Mouse (Mus musculus) layer of hippocampus, adult 9-11 months (tissue): ENCODE results near the gene Mapk12.

Experiments used
- DNase-seq: peaks from one replicate; pipeline ENCODE4 v3.0.0; 2022

The Mapk12 gene

DNA sequence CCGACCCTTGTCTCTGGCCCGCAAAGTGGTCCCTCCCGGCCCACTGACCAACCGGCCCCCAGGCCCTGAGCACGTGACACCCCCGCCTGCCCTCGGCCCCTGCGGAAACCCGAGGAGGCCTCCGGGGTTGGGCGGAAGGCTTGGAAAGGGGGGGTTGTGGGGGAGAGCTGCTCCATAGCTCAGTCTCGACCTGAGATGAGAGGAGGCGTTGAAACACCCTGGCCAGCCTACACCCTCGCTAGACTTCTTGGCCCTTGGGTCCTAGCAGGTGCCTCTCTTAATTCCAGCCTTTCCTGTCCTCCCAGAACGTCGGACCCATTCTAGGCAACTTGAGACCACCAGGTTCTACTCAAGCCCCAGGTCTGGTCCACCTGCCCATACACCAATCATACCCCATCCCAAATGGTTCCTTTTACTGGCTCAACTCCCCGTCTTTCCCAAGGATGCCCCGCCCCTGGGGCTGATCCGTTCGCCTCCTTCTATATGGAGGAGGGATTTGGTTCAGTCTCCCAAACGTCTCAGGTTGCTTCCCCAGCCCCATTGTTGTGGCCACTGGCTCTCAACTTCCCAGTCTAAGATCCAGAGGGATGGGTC lies at the start of gene Mapk12:
TSS of gene Mapk12 (minus strand) at position 45 of the 594 bp plus-strand sequence.
- no peak for DNase-seq

DNA sequence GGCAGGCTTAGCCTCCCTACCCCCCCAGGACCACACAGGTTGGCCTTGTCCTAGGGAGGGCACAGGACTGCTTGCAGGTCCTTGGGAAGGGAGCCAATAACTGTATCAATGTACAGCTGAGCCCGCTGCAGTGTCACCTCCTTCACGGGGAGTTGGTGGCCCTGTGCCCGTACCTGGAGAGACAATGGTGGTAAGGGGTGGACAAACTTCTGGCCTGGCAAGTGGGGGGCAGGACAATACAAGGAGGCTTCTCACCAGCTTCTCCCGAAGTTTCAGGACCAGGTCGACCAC lies 44.4 kb upstream of the Mapk12 start:
- DNase-seq, result no peak

DNA sequence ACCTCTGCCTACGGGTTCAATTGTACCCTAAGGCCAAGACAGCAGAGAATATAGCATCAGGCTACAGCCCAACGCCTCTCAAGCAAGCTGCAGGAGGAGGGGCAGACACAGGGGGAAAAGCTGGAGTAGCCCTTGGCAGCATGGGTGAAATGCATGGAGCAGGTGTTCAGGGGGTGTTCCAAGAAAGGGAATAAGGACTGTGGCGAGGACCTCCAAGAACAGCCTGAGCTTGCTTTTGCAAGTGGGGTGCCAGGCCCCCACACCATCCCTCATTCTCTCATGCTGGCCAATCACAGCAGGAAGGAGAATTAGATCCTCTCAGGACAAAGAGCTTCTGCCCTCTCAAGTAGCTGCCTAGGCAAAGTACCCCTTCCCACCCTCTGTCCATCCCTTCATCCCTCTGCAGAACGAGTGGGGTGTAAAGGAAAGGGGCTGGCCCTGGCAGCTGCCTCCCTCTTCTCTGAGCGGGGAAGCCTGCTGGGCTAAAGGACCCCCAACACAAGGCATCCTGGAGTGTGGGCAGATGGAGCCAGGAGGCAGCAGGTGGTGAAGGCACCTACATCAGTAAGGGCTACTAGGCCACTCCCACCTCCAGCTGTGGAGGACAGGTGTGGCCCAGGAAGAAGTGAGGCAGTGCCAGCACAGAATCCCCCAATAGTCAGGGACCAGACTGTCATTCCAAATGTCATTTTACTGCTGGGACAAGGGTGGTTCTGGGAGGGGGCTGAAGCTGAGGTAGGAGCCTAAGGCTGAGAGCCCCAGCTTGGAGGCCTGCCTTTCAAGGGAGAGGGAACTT lies 43.8 kb upstream of the Mapk12 start:
- no peak for DNase-seq

DNA sequence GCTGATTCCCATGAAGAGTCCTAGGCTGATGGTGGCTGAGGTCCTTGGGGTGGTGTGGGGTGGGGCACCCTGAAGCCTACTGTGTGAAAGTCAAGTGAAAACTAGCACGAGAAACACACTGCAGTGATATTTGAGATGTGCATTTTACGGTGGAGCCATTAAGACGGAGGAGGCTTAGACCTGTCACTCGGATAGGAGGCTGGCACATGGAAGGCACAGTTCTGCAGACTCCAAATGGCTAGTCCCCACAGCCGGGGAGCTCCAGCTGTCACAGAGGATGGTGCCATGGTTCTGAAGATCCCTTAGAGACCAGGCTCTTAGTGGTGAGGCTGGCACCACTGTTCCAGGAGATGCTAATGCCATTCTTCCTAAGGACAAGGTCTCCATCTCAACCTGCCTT lies 42.3 kb upstream of the Mapk12 start:
- no peak for DNase-seq

DNA sequence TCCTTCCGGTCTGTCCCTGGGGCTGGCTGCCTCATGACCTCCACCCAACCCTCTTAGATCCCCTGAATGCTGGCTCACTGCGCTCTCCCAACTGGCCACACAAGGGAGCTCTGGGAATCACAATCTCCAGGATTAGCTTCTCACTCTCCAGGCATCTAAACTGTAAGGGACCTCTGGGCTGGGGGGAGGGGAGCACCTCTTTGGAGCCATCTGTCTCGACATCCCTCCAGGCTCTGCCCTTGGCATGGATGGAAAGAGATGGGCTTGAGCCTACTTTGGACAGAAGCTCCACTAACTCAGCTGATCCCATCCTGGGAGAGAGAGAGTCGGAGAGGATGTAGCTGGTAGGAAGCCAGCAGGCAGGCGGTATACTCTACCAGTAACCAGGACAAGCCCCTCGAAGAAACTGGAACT lies 41.8 kb upstream of the Mapk12 start:
- no peak for DNase-seq

DNA sequence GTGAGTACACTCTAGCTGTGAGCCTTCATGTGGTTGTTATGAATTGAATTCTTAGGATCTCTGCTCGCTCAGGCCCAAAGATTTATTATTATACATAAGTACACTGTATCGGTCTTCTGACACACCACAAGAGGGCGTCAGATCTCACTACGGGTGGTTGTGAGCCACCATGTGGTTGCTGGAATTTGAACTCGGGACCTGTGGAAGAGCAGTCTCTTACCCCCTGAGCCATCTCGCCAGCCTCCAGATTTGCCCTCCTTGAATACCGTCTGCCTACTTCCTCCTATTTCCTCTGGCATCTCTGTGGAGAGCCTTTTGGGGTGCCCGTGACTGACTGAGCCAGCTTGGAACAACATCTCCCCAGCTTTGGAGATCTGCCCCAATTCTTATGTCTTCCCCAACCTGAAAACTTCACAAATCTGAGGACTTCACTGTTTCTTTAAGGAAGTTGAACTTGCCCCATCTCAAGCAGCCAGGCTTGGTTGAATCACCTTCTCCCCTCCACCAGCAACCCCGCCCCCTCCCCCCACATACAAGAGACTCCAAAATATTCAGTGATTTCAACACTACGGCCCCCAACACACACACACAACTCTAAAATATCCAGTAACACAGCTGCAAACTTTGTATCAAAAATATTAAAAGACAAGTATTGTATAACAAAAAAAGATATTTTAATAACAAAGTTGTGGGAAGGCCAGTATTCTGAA lies 41.2 kb upstream of the Mapk12 start:
- DNase-seq, result no peak

DNA sequence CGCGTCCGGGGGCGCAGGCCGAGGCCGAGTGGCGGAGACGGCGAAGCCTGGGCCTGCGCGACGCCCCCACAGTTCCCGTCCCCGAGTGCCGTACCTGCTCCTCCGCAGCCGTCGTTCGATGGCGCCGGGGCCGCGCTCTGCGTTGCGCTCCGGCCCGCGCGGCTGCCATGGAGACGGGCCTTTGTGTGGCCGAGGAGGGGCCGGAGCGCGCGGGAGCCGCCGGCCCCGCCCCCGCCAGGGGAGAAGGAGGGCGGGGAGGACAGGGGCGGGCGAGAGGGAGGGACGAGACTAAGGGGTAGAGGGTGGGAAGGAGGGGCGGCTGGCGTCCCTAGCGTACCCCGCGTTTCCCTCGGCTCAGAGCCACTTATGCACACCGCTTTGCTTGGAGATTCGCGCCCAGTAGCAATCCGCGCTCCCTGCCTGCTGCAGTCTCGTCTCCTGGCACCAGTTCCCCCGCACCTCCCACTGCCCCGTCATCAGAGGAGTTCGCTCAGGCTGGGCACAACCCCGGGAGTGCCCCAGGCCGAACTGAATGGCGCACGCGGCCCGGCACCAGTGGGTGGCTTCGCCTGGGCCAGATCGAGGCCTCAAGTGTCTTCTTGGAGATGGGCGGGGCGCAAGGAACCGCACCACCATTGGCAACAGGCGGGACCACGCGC lies 40.2 kb upstream of the Mapk12 start, which contains the start of gene Plxnb2:
TSS of gene Plxnb2 (minus strand) at position 218 of the 659 bp plus-strand sequence.
- DNase-seq, result peak; percentile 84

DNA sequence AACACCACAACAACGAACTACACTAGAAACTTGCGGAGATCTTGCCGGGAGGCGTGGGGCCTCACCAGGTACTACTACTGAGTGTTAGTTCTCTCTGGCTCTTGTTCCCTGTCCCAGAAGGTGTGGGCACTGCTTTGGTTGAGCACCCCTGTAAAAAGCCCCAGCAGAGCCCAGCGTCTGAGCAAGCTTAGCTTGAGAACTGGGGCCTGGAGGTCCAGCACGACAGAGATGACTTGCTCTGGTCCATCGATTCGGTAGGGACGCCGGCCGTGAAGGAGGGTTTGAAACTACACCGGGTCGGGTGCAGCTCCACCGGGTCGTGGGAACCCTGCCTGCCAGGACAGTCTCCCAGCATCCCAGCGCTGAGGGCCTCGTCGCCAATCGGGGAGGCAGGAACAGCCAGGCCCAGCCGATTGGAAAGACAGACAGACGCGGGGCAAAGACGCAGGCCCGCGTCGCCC lies 39.6 kb upstream of the Mapk12 start:
- no peak for DNase-seq

DNA sequence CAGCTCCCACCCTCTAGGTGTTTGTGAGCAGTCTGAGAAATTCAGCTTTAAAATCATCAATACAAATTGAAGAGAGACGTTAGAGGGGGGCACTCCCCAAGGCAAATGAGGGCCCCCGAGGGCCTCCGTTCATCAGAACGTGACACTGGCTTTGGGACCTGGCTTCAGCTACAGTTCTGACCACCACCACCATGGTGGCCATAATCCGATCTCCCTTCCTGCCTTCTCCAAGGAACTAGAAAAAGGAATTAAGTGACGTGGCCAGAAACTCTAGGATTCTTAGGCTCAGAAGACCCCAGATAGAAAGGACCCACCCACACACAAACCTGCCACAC lies 39.1 kb upstream of the Mapk12 start:
- no peak for DNase-seq

DNA sequence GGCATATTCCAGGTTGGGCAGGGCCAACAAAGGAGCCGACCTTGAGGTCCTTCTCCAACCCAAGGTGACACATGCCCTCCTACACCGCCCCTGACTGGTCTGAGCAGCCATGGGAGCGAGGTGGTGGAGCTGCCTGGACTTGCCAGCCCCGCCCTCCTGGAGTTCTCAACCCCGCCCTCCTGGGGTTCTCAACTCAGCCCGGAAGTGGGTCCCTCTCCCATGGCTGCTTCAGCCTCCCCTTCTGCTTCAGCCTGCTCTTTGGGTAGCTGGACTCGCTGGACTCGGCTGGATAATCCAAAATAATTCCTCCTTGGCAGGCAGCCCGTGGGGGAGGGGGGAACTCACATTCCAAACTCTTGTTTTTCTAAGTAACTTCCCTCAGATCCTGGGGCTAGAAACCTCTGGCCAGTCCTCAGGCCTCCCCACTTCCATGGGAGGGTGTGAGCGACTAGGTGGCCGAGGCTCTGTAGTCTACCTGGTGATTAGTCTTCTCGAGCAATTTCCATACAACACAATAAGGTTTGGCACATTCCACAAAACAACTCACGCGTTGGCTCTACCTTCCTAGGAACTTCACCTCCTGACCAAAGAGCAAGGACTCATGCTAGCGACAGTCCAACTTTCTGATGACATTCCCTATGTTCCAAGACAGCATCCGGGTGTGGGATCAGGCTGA lies 38.6 kb upstream of the Mapk12 start:
- DNase-seq, result peak; percentile 73

DNA sequence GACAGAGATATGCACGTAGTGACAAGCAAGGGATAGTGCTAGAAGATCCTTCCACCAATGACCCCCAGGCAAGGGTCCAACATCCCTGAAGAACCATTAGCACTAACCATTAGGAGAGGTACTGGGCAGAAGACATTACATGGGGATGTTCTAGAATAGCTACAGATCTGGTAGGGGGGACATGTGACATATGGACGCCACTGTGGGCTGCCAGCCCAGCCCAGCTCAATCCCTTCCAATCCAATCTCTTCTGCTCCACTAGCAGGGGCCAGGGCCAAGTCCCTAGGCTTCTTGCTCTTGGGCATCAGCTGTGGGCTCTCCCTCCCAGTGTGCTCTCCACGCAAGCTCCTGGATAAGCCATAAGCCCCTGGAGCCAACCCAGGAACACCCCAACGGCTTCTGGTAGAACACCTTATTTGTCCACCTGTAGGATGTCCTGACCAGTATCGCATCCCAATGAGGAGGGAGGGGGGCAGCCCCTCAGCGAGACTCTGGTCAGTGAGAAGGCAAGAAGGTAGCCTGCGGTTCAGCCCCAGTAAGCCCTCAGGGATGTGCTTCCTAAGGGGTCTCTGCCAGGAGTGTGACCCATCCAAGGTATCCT lies 37.9 kb upstream of the Mapk12 start:
- DNase-seq, result no peak

DNA sequence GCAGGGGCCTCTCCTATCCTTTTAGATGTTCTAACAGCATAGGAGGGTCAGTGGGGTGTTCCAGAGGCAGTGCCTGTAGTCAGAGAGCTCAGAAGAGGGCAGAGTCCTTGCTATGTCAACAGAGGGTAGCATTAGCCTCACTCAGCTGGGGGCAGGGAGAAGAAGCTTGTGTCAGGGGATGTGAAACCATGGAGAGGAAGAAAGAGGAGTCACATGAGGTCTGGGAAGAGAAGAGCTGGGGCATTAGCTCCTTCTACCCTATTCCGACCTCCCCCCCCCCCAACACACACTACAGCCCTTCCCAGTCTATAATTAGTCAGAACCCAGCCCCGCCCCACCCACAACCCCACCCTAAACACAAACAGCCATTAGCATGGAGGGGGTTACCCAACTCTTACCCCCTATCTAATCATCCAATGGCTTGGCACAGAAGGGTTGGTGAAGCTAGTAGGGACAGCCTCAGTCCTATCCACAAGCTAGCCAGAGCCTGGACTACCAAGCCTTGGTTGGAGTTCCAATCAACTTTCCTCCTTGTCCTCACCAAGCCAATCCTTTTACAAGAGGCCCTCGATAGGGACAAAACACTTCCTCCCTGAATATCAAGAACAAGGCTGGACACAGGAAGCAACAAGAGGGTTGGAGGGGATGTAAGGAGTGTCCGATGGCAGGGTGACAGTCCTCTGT lies 37.2 kb upstream of the Mapk12 start:
- DNase-seq, result peak; percentile 70

DNA sequence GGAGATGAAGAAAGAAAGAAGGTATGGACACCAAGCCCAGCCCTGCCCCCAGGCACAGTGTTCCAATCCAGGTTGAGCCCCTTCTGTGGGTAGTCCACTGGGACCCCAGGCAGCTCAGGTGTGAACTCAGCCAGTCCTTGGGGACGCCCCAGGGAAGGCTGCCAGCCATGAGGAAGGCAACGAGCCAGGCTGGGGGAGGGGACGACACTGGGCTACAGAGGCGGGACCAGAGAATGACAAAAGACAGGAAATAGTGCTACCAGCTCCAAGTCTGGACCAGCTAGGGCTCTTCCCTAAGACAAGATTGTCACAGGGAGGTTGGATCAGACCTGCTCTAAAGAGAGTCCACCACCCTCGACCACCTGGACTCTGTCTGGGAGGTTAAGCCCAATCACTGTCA lies 36.6 kb upstream of the Mapk12 start:
- DNase-seq, result peak; percentile 78

DNA sequence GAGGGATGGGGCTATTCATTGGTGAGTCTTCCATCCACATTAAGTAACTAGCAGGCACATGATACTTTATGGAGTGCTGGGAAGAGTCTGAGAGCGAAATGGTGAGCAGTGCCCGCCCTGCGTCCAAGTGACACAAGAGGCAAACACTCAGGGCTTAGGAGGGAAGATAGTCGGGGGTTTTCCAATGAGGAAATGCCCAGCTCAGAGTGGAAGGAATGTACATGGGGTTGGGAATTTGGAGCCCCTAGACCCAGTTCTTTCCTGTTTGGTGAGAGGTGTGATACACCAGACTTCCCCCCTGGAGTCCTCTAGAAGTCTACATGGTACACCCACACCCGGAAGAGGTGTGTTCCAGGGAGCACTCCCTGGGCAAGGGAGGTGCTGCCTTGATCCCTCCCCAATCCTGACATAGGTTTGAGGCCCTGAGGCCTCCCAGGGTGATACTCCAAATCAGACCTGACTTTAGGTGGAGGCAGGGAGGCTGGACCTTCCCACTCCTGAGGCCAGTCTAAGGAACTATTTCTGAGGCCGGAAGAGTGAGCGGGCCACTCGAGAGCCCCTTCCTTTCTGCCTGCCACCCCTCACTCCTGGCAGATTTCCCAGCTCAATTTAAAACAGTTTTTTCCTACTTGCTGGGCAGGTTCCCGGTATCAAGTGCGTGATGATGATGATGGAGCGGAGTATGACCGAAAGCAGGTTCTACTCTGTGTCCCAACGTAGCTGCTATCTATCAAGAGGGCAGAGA lies 35.1 kb upstream of the Mapk12 start:
- no peak for DNase-seq

DNA sequence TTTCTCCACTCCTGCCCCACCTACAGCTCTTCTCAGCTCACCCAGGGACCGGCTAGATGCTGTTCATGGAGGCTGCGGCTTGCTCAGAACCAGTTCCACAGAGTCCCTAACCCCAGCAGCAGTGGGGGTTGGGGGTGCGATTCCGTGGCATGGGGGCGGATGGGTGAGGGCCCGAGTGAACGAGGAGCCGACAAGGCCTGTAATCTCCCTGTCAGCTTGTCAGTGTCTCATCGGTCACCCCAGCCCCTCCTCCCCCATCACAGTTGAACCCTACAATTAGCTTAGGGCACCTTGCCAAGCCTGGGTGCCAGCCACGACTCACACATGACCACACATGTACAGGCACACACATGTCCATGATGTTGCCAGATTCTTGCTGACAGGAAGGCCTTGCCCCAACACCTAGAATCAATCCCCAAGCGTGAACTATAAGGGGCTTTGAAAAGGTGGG lies 34.4 kb upstream of the Mapk12 start:
- no peak for DNase-seq

DNA sequence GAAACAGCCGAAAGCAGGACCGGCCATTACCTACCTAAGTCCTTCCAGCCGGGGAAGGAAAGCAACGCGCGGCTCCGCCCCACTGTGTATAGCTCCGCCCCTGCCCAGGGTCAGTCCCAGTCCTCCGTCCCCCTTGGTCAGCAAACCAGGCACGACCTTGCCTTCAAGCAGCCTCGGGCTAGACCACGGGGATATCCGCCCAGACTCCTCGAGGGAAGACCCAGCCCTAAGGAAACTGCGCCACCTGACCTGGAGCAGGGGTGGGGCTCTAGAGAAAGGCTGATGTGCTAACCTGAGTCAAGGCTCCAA lies 33.4 kb upstream of the Mapk12 start:
- DNase-seq, result peak; percentile 57

DNA sequence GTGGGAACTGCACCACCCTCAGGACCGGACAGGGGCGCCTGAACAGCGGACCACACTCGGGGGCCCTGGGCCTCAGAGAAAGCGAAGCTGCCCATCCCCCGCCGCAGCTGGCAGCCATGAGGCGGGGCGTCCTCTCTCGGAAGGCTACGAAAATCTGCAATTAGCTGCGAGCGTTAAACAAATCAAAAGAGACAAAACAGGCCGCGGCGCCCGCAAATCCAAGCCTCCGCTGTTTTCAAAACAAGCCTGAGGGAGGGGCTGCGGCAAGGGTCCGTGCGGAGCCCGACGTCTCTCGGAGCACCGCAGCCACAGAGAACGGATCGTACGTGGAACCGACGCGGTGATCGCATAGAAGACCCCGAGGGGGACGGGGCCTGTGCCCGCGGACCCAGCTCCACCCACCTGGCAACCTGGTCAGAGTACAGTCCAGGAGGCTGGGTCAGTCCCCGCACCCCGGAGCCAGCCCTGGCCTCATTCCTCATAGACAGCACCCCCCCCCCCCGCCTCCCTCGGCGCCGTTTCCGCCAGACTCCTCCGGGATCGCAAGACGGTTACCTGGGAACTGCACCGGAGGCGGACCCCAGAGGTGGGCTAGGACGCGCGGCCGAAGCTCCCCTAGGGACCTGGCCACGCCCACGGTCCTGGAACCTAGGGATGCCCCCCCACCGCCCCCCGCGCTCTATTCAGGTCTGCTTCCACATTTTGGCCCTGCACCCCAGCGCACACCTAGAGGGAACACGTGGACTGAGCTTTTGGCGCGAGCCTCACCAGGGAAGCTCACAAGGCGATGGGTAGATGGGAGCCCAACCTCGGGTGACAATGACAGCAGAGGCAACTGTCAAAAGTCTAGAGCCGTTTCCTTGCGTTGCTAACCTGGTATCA lies 32.8 kb upstream of the Mapk12 start:
- no peak for DNase-seq

DNA sequence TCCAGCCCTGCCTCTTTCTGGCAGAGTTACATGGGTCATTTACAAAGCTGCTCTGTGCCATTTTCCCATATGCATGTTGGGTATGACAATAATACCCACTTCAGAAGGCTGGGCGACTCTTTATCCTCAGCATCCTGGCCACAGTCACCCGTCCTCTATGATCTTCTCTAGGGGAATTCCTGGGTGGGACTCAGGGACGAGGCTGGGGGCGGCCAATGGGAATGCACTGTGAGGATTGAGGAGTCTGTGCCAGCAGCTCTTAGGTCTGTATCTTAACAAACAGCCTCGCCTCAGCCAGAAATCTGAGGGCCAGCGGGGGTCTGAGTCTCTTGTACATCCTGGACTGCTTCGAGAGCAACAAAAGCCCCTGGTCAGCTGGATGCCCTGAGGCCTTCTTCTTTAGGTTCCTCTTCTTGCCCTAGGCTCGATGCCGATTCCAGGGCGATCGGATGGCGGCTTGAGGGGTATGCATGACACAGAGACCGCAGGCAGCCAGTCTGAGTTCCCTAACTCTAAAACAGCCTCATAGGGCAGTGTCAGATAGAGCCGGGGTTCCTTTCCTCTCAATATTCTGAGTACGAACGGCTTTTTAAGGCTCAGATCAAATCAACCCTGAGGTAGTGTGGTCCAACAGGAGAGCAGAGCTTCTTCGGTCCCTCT lies 31.9 kb upstream of the Mapk12 start:
- DNase-seq, result peak; percentile 48

DNA sequence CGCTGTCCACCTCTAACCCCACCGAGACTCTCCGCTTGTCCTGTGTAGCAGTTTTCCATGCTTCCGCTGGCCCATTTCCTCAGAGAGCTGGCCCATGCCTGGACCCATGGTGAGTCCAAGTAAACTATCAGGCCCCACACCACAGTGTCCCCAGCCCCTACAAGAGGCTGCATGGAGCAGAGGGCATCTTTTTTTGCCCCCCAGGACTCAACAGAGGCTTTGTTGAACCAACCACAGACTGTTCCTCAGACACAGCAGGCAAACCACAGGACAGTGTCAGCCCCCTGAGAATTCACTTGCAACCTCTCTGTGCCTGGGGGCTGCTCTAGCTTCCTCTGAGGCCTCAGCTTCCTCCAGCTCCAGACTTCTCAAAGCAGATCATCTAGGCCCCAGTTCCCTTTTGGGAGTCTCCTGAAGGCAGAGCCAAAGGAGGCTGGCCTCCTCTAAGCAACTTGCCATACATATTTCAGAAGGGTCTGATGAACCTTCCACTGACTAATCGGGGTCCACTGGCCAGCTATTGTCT lies 31.1 kb upstream of the Mapk12 start:
- DNase-seq, result no peak

DNA sequence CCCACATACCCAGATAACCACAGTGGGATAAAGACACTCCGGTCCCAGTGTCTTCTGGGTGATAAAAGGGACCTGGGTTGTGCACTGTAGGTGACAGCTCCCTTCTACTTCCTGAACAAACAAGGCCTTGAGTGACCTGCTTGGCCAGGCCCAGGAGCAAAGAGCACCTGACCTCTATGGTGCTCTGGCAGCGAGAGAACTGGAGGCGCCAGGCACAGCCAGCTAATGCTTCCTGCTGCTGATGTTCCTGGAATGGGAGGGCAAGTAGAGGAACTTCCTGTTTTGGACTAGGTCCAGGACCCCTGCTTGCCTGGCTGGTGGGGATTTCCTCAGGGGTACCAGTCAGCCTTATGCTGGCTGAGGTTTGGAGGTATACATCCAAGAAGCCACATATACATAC lies 29.6 kb upstream of the Mapk12 start:
- no peak for DNase-seq
